Mouse (Mus musculus) intestine, postnatal 0 days (tissue): ENCODE measurements around the gene Cap2. TPM values are rescaled to one million over a fixed set of nuclear protein-coding genes. Genes with fewer than 3 reads are reported as not detected.

Experiments used
- ATAC-seq: fragments of 200-750 bp; cut with Nextera tagmentation; 2 replicates; pipeline ENCODE4 v1.8.0; 2017; ENCODE audit warnings: mild to moderate bottlenecking, moderate TSS enrichment, moderate library complexity
- H3K27ac ChIP-seq: fragments of 300-500 bp; sonication (generic); 2 replicates; pipeline ENCODE4 v1.5.1; 2014; ENCODE audit warnings: mild to moderate bottlenecking, low read depth, low read length, moderate library complexity
- H3K27me3 ChIP-seq: fragments of 300-500 bp; sonication (generic); replicated peaks from 2 replicates; pipeline ENCODE4 v1.6.1; 2014; ENCODE audit warnings: low read length, mixed read lengths; ENCODE audit not compliant: control insufficient read depth, insufficient read depth
- H3K36me3 ChIP-seq: fragments of 300-500 bp; sonication (generic); 2 replicates; pipeline ENCODE4 v1.6.1; 2014; ENCODE audit warnings: mild to moderate bottlenecking, moderate library complexity; ENCODE audit not compliant: control insufficient read depth, insufficient read depth
- H3K4me1 ChIP-seq: fragments of 300-500 bp; sonication (generic); replicated peaks from 2 replicates; pipeline ENCODE4 v1.6.1; 2014; ENCODE audit warnings: antibody characterized with exemption, low read length, mixed read lengths; ENCODE audit not compliant: control insufficient read depth, insufficient read depth
- H3K4me2 ChIP-seq: fragments of 300-500 bp; sonication (generic); replicated peaks from 2 replicates; pipeline ENCODE4 v1.6.1; 2014; ENCODE audit warnings: low read depth, mild to moderate bottlenecking, moderate library complexity
- H3K4me3 ChIP-seq: fragments of 300-500 bp; sonication (generic); 2 replicates; pipeline ENCODE4 v1.5.1; 2014; ENCODE audit warnings: low read depth, low read length
- H3K9ac ChIP-seq: fragments of 300-500 bp; sonication (generic); 2 replicates; pipeline ENCODE4 v1.6.1; 2014; ENCODE audit warnings: mild to moderate bottlenecking, low read depth, low read length
- H3K9me3 ChIP-seq: fragments of 300-500 bp; sonication (generic); 2 replicates; pipeline ENCODE4 v1.6.1; 2016; ENCODE audit warnings: mixed run types; ENCODE audit not compliant: control insufficient read depth
- CTCF ChIP-seq: sonication (generic); IDR thresholded peaks from 2 replicates; pipeline ENCODE4 v1.5.1; 2016; ENCODE audit warnings: low read depth, mild to moderate bottlenecking, control low read depth, antibody characterized with exemption, moderate library complexity
- WGBS: fragments of 180-500 bp; shearing (Covaris S2); extraction: QIAGEN DNeasy Blood & Tissue Kit; methylation state at CpG from one replicate; pipeline ENCODE4 v1.1.7; 2014; 5-methylcytosine and 5-hydroxymethylcytosine counted together
- polyA plus RNA-seq: library from polyadenylated mRNA; unstranded; fragments of >200 nt; fragmentation: Nextera tagmentation; extraction: Ambion mirVana; gene quantifications from 2 replicates; pipeline ENCODE4 v1.2.1, GENCODE M21; 2015

Gene Cap2
- polyA plus RNA-seq, 1 experiment from 2014 or later = 6.3 TPM

GRCm38 (mm10) chr13:46584860-46585259 is 83.2 kb downstream of the Cap2 start:
- Histone ChIP-seq H3K27ac (no peak overlapping the region), H3K9me3 (no peaks in the 10 kb centered on the region), H3K4me1 (no peaks in the 10 kb centered on the region), H3K9ac (no peak overlapping the region), H3K27me3 (no peaks in the 10 kb centered on the region), H3K4me2 (no peak overlapping the region), H3K4me3 (no peak overlapping the region), H3K36me3 (no peaks in the 10 kb centered on the region)
- no peak for TF ChIP-seq CTCF
- ATAC-seq = no peak
- WGBS = 66% methylated on average over 7 of the region's 7 CpGs

- Histone ChIP-seq H3K27ac (no peak overlapping the region), H3K4me3 (no peak overlapping the region), H3K36me3 (no peaks in the 10 kb centered on the region), H3K4me1 (no peaks in the 10 kb centered on the region), H3K9ac (no peak overlapping the region), H3K4me2 (no peak overlapping the region), H3K27me3 (no peaks in the 10 kb centered on the region), H3K9me3 (no peaks in the 10 kb centered on the region)
- WGBS = 88% methylated on average over 17 of the region's 17 CpGs
- ATAC-seq = no peak
- TF ChIP-seq CTCF = no peak
Measured at GRCm38 (mm10) chr13:46587717-46588289, 86.2 kb downstream of the Cap2 start.

GRCm38 (mm10) chr13:46588606-46589005 is 87.0 kb downstream of the Cap2 start:
- H3K4me2 ChIP-seq = no peak overlapping the region
- H3K36me3 ChIP-seq = no peaks in the 10 kb centered on the region
- no peaks in the 10 kb centered on the region for H3K9me3 ChIP-seq
- no peaks in the 10 kb centered on the region for H3K4me1 ChIP-seq
- ATAC-seq = no peak
- H3K27ac ChIP-seq = no peak overlapping the region
- no peak overlapping the region for H3K9ac ChIP-seq
- 91% methylated on average over 5 of the region's 5 CpGs for WGBS
- H3K27me3 ChIP-seq = no peaks in the 10 kb centered on the region
- no peak for TF ChIP-seq CTCF
- H3K4me3 ChIP-seq = no peak overlapping the region

GRCm38 (mm10) chr13:46590885-46591284 is 89.2 kb downstream of the Cap2 start:
- Histone ChIP-seq H3K27me3 (no peaks in the 10 kb centered on the region), H3K36me3 (no peaks in the 10 kb centered on the region), H3K4me3 (no peak overlapping the region), H3K27ac (no peak overlapping the region), H3K9me3 (no peaks in the 10 kb centered on the region), H3K4me1 (no peaks in the 10 kb centered on the region), H3K9ac (no peak overlapping the region), H3K4me2 (no peak overlapping the region)
- no peak for ATAC-seq
- no peak for TF ChIP-seq CTCF
- 79% methylated on average over 4 of the region's 4 CpGs for WGBS

- Histone ChIP-seq H3K4me3 (no peak overlapping the region), H3K9me3 (no peaks in the 10 kb centered on the region), H3K4me1 (no peaks in the 10 kb centered on the region), H3K4me2 (no peak overlapping the region), H3K27me3 (no peaks in the 10 kb centered on the region), H3K9ac (no peak overlapping the region), H3K27ac (no peak overlapping the region), H3K36me3 (no peaks in the 10 kb centered on the region)
- TF ChIP-seq CTCF = no peak
- WGBS = 87% methylated on average over 5 of the region's 5 CpGs
- no peak for ATAC-seq
Measured at GRCm38 (mm10) chr13:46600694-46601093, 99.0 kb downstream of the Cap2 start.

- no peak for ATAC-seq
- Histone ChIP-seq H3K9ac (no peak overlapping the region), H3K4me2 (no peak overlapping the region), H3K27me3 (no peaks in the 10 kb centered on the region), H3K36me3 (no peaks in the 10 kb centered on the region), H3K4me1 (no peaks in the 10 kb centered on the region), H3K27ac (no peak overlapping the region), H3K9me3 (no peaks in the 10 kb centered on the region), H3K4me3 (no peak overlapping the region)
- no peak for TF ChIP-seq CTCF
- 85% methylated on average over 2 of the region's 2 CpGs for WGBS
Measured at GRCm38 (mm10) chr13:46601386-46601785, 99.7 kb downstream of the Cap2 start.

GRCm38 (mm10) chr13:46602674-46603073 is 101.0 kb downstream of the Cap2 start:
- Histone ChIP-seq H3K4me1 (no peaks in the 10 kb centered on the region), H3K9me3 (no peaks in the 10 kb centered on the region), H3K9ac (no peak overlapping the region), H3K27ac (no peak overlapping the region), H3K36me3 (no peaks in the 10 kb centered on the region), H3K4me2 (no peak overlapping the region), H3K4me3 (no peak overlapping the region), H3K27me3 (no peaks in the 10 kb centered on the region)
- WGBS = 80% methylated on average over 11 of the region's 11 CpGs
- ATAC-seq = no peak
- TF ChIP-seq CTCF = no peak
